Mouse (Mus musculus) lung, postnatal 4 days (tissue): ENCODE measurements around the gene Gm49510.

Experiments used
- DNase-seq, 2 experiments: peaks; one replicate each; pipeline ENCODE4 v3.0.0; 2021

The Gm49510 gene

DNA sequence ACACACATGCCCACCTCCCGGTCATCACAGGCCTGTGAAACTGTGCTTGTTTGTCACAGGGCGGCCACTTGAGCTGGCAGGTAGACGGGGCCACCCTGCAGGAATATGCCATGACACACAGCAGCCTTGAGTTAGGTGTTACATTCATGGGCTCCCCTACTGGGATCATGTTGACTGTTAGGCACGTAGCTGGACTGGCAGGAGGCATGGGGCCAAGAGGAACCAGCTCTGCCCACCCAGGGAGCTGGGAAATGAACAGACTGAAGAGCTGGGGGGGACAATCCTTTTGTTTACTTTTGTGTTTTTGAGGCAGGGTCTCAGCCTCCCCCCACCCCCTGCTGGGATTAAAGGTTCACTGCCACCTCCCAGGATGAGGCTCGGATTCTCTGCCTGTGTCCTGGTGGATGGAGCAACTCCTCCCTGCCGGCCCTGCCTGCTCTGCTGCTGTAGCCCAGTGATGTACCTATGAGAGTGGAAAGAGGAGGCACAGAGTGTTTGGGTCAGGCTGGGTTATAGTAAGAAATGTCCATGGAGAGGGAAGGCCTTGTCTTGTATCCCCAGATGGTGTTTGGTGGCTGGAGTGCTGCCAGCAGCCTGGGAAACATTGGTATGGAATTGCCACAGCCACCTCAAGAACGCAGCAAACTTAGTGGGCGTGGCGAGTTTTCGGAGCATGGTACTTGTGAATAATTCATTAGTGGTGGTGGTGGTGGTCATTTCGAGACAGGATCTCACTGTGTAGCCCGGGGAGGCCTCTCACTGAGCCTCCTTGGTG lies 16.8 kb downstream of the Gm49510 start:
- no peak for DNase-seq

GRCm38 (mm10) chr15:78918126-78918525 lies 18.7 kb downstream of the Gm49510 start:
- no peak for DNase-seq

- DNase-seq: no peak
These were observed 20.4 kb downstream of the Gm49510 start for GRCm38 (mm10) chr15:78919914-78920313.

DNA sequence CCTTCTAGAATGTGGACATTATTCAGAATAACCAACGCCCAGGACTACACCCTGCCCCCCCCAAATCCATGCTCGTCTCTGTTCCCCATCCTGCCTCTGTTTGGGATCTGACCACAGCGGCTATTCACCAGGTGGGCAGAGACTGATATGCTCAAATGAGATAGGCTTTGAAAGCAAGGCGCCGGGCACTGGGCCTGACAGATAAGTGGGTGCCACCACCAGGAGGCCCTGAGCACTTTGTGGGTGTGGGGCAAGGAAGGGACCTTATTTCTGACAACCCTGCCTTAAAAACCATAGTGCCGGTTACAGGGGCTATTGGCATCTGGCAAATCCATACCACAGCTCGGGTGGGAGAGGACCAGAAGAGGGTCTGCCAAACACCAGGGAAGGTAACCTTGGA lies 23.2 kb downstream of the Gm49510 start:
- DNase-seq: no peak

GRCm38 (mm10) chr15:78923585-78923984 lies 24.1 kb downstream of the Gm49510 start:
- peak in 1 of 2 experiments; percentile 50 for DNase-seq

DNA sequence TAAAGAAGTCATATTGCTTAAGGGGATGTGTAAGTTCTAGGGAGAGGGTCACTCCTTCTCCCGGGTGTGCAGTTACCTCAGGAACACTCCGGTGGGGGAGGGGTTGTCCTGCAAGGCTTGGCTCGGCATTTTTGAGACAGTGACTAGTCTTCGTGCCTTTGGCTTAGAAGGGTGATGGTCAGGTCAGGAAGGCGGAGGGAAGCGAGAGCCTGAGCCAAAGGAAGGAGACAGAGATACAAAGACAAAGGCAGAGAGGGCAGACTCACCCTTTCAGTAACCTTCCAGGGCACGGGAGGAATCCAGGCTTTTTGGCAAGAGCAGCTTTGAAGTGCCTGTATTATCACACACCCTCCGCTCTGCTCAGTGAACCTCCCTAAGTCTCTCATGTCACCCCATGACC lies 25.7 kb downstream of the Gm49510 start:
- DNase-seq: no peak

GRCm38 (mm10) chr15:78926021-78926919 lies 26.8 kb downstream of the Gm49510 start, which contains the start of gene Lgals1:
Gene Lgals1 (plus strand): TSS chr15:78926725.
- DNase-seq: peak; percentile 92 to 93

- peak; percentile 51 to 58 for DNase-seq
These were observed 27.7 kb downstream of the Gm49510 start for GRCm38 (mm10) chr15:78927021-78927787.

DNA sequence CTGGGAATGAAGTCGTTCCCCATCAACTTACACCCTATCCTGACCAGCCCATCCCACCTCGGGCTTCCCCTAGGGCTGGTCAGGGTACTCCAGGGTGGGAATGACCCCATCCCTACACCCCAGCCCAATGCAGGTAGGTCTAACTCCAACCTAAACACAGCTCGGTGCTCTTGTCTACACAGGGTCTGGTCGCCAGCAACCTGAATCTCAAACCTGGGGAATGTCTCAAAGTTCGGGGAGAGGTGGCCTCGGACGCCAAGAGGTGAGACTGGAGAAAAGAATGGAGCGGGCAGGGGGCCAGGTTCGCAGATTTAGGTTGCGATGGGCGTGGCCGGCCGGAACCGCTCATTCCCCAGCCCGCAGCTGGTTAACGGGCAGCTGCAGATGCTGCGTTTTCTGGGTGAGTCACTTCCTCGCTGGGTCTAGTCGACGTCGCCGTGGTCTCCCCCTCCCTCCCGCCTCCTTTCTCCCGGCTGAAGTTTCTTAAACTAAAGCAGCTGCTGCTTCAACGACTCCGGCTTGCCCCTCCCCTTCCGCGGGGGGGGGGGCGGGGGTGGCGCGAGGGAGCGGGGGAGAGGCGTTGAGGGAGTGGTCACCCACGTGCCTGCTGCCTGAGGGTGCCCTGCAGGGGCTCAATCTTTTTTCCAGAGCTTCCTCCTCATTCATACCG lies 28.5 kb downstream of the Gm49510 start:
- DNase-seq: peak; percentile 87 to 92

DNA sequence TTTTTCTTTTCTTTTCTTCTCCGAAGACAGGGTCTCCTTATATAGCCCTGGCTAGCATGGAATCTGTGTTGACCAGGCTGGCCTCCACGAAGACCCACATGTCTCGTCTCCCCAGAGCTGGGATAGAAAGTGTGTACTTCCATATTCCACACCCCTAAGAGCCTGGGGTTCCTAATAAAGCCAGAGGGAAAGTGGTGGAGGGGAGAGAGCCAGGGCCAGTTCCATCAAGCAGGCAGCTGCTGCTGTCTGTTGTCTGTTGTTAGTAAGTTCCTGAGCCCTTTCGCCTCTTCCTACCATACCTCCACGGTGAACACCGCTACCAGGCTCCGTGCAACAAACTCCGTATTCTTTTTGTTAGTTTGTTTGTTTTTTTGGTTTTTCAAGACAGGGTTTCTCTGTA lies 29.1 kb downstream of the Gm49510 start:
- DNase-seq: peak in 1 of 2 experiments; percentile 14

GRCm38 (mm10) chr15:78930192-78930706 lies 30.8 kb downstream of the Gm49510 start:
- no peak for DNase-seq

DNA sequence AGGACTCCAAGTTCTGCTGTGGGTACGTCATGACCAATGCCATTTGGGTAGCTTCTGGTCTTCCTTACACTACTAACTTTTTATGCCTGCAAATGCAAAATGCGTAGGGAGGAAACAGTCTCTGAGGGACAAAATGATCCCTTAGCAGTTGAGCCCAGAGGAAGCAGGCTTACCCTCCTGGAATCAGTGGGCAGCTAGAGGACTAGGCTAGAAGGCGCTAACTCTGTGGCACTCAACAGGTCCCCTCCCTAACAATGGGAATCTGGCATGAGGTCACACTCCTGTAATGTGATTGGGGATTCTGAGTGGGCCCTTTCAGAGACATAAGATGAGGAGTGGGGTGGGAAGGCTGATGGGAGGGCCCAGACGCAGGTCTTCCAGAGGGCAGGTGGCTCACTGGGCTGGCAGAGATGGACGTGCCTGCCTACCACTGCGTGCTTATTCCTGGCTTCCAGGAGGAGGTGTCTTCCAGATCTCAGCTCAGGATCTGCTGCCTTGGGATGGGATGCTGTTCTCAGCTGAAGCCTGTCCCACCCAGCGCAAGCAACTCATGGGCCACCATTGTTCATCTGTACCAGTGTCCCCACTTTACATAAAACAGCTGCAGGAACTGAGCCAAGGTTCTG lies 31.4 kb downstream of the Gm49510 start:
- DNase-seq: no peak

DNA sequence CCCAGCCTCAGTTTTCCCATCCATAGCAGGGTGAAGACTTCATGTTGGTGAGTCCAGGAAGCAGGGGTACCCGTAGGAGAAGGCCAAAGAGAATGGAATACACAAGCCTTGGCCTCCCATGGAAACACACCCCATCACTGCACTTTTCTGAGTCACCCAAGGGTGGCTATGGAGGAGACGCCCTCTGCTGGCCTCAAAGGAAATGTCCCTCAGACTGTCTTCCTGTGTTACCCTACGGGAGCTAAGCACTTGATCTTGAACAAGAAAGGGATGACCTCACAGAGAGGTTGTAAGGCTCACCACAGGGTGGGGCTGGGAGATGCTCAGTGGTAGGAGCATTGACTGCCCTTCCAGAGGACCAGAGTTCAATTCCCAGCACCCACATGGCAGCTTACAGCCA lies 32.1 kb downstream of the Gm49510 start:
- DNase-seq: peak; percentile 64 to 78

GRCm38 (mm10) chr15:78934784-78935320 lies 35.4 kb downstream of the Gm49510 start, which contains the start of gene Nol12:
Gene Nol12 (plus strand): TSS chr15:78934933.
- peak; percentile 86 to 90 for DNase-seq

GRCm38 (mm10) chr15:78936403-78936802 lies 36.9 kb downstream of the Gm49510 start:
- DNase-seq: no peak

DNA sequence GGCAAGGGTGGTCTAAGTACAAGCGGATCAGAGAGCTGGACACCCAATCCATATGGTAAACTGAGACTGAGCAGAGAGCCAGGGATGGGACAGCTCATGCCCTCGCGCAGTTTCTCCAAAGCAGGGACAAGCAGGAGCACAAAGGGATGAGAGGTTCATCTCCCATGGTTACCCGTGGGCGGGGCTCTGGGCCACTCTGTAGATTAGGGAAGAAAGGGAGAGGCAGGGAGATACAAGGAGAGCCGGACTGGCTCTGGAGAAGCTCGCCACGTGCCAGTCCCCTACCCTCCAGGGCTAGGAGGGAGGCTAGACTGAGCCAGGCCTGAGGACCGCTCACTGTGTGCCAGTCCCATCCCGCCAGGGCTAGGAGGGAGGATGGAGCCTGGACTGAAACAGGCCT lies 37.8 kb downstream of the Gm49510 start:
- DNase-seq: no peak

GRCm38 (mm10) chr15:78937963-78938362 lies 38.5 kb downstream of the Gm49510 start:
- DNase-seq: no peak

- DNase-seq: no peak
These were observed 40.9 kb downstream of the Gm49510 start for GRCm38 (mm10) chr15:78940325-78940724.

- DNase-seq: peak; percentile 82 to 88
These were observed 43.2 kb downstream of the Gm49510 start for GRCm38 (mm10) chr15:78942663-78943062.

- no peak for DNase-seq
These were observed 46.8 kb downstream of the Gm49510 start for GRCm38 (mm10) chr15:78946232-78946631.

DNA sequence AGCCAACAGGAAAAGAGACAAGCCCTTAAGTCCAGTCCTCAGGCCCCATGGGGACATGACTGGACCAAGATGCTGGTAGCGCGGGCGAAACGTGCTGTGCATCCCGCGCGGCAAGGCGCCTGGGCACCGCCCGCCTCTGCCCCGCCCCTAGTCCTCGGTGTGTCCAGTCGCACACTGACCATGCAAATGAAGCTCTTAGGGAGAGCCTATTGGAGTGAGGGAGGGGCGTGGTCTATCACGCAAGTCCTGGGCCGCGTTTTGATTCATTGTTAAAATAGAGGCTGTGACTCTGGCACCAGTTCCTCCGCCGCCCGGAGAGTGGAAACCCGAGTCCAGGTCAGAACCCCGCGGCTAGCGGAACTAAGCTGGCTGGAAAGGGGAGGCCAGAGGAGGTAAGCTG lies 48.2 kb downstream of the Gm49510 start, which contains the start of gene Triobp:
Gene Triobp (plus strand): TSS at position 68 of the 400 bp plus-strand sequence.
- DNase-seq: peak; percentile 88 to 94
